Mouse (Mus musculus): Measurements from ENCODE around the gene Zfp936. TPM values are rescaled to one million over a fixed set of nuclear protein-coding genes. Genes with fewer than 3 reads are reported as not detected.
"Not testable (repeated sequence)": the region's sequence is repeated elsewhere in the genome, so short reads cannot be mapped to it uniquely, and the experiment has no call there.

Zfp936 gene
- polyA plus RNA-seq (2015; fragmentation: Nextera tagmentation; extraction: Ambion mirVana), result not detected in 2 replicates

GRCm38 (mm10) chr7:43113929-43114328, at the start of gene Zfp936:
Zfp936 (plus strand) TSS chr7:43114229.
- WGBS, result 81% methylated on average over 10 of the region's 10 CpGs
- not testable (repeated sequence) for H3K27me3 ChIP-seq (ENCODE audit: control insufficient read depth, insufficient read depth, low read length); ATAC-seq (ENCODE audit: low FRiP score, low TSS enrichment); H3K9ac ChIP-seq (ENCODE audit: low read length); H3K27ac ChIP-seq (replicated peaks); H3K4me1 ChIP-seq (replicated peaks; ENCODE audit: control insufficient read depth, insufficient read depth); H3K4me3 ChIP-seq (ENCODE audit: low read depth, low read length); H3K36me3 ChIP-seq (ENCODE audit: control insufficient read depth, insufficient read depth, low read length); H3K4me2 ChIP-seq (replicated peaks; ENCODE audit: low read depth); DNase-seq (ENCODE audit: low spot score); H3K9me3 ChIP-seq (ENCODE audit: control insufficient read depth, low read length)

GRCm38 (mm10) chr7:43077831-43078230, 36.2 kb upstream of the Zfp936 start:
- DNase-seq (ENCODE audit: low spot score), result no peak
- ATAC-seq (ENCODE audit: low FRiP score, low TSS enrichment), result no peak
- WGBS, result 87% methylated on average over 8 of the region's 8 CpGs
- Histone ChIP-seq H3K36me3 (ENCODE audit: control insufficient read depth, insufficient read depth, low read length) (no peaks in the 10 kb centered on the region), H3K4me3 (ENCODE audit: low read depth, low read length) (no peak overlapping the region), H3K9ac (ENCODE audit: low read length) (no peak overlapping the region), H3K27me3 (ENCODE audit: control insufficient read depth, insufficient read depth, low read length) (no peaks in the 10 kb centered on the region), H3K9me3 (ENCODE audit: control insufficient read depth, low read length) (no peaks in the 10 kb centered on the region), H3K4me1 (replicated peaks; ENCODE audit: control insufficient read depth, insufficient read depth) (no peaks in the 10 kb centered on the region), H3K27ac (replicated peaks) (no peak overlapping the region), H3K4me2 (replicated peaks; ENCODE audit: low read depth) (no peak overlapping the region)
- TF ChIP-seq EP300 (optimal IDR thresholded peaks at IDR 0.05) (no peak), CTCF (IDR thresholded peaks at IDR 0.05; ENCODE audit: low read depth) (no peak)

- not testable (repeated sequence) for ATAC-seq (ENCODE audit: low FRiP score, low TSS enrichment); H3K4me1 ChIP-seq (replicated peaks; ENCODE audit: control insufficient read depth, insufficient read depth)
- 91% methylated on average over 13 of the region's 15 CpGs for WGBS
Measured at GRCm38 (mm10) chr7:43128691-43129090, 14.7 kb downstream of the Zfp936 start.

GRCm38 (mm10) chr7:43164121-43164520, 50.1 kb downstream of the Zfp936 start:
- H3K27me3 ChIP-seq (ENCODE audit: control insufficient read depth, insufficient read depth, low read length); H3K36me3 ChIP-seq (ENCODE audit: control insufficient read depth, insufficient read depth, low read length); DNase-seq (ENCODE audit: low spot score); H3K9ac ChIP-seq (ENCODE audit: low read length); H3K4me1 ChIP-seq (replicated peaks; ENCODE audit: control insufficient read depth, insufficient read depth); ATAC-seq (ENCODE audit: low FRiP score, low TSS enrichment); H3K4me3 ChIP-seq (ENCODE audit: low read depth, low read length); H3K9me3 ChIP-seq (ENCODE audit: control insufficient read depth, low read length); H3K4me2 ChIP-seq (replicated peaks; ENCODE audit: low read depth); H3K27ac ChIP-seq (replicated peaks): not testable (repeated sequence)
- WGBS, result 72% methylated on average over 4 of the region's 4 CpGs

More at GRCm38 (mm10) chr7:43128691-43129090, 14.7 kb downstream of the Zfp936 start:
- H3K4me3 ChIP-seq (ENCODE audit: low read depth, low read length); DNase-seq (ENCODE audit: low spot score); H3K9ac ChIP-seq (ENCODE audit: low read length); H3K27me3 ChIP-seq (ENCODE audit: control insufficient read depth, insufficient read depth, low read length); H3K27ac ChIP-seq (replicated peaks); H3K4me2 ChIP-seq (replicated peaks; ENCODE audit: low read depth); H3K9me3 ChIP-seq (ENCODE audit: control insufficient read depth, low read length); H3K36me3 ChIP-seq (ENCODE audit: control insufficient read depth, insufficient read depth, low read length): not testable (repeated sequence)

GRCm38 (mm10) chr7:43167101-43167500, 53.1 kb downstream of the Zfp936 start:
- H3K9me3 ChIP-seq (ENCODE audit: control insufficient read depth, low read length); H3K27ac ChIP-seq (replicated peaks); ATAC-seq (ENCODE audit: low FRiP score, low TSS enrichment); DNase-seq (ENCODE audit: low spot score); H3K4me3 ChIP-seq (ENCODE audit: low read depth, low read length); H3K27me3 ChIP-seq (ENCODE audit: control insufficient read depth, insufficient read depth, low read length); H3K4me2 ChIP-seq (replicated peaks; ENCODE audit: low read depth); H3K9ac ChIP-seq (ENCODE audit: low read length); H3K4me1 ChIP-seq (replicated peaks; ENCODE audit: control insufficient read depth, insufficient read depth); H3K36me3 ChIP-seq (ENCODE audit: control insufficient read depth, insufficient read depth, low read length): not testable (repeated sequence)
- 82% methylated on average over 4 of the region's 4 CpGs for WGBS

- DNase-seq (ENCODE audit: low spot score); H3K9me3 ChIP-seq (ENCODE audit: control insufficient read depth, low read length); H3K4me1 ChIP-seq (replicated peaks; ENCODE audit: control insufficient read depth, insufficient read depth); H3K4me2 ChIP-seq (replicated peaks; ENCODE audit: low read depth); H3K27me3 ChIP-seq (ENCODE audit: control insufficient read depth, insufficient read depth, low read length); ATAC-seq (ENCODE audit: low FRiP score, low TSS enrichment); H3K9ac ChIP-seq (ENCODE audit: low read length); H3K27ac ChIP-seq (replicated peaks); H3K36me3 ChIP-seq (ENCODE audit: control insufficient read depth, insufficient read depth, low read length); H3K4me3 ChIP-seq (ENCODE audit: low read depth, low read length): not testable (repeated sequence)
- WGBS, result 84% methylated on average over 1 of the region's 1 CpGs
Measured at GRCm38 (mm10) chr7:43167811-43168210, 53.8 kb downstream of the Zfp936 start.

GRCm38 (mm10) chr7:43168212-43168611, 54.2 kb downstream of the Zfp936 start:
- H3K9ac ChIP-seq (ENCODE audit: low read length); H3K27ac ChIP-seq (replicated peaks); H3K36me3 ChIP-seq (ENCODE audit: control insufficient read depth, insufficient read depth, low read length); H3K4me2 ChIP-seq (replicated peaks; ENCODE audit: low read depth); DNase-seq (ENCODE audit: low spot score); H3K9me3 ChIP-seq (ENCODE audit: control insufficient read depth, low read length); H3K4me3 ChIP-seq (ENCODE audit: low read depth, low read length); ATAC-seq (ENCODE audit: low FRiP score, low TSS enrichment); H3K4me1 ChIP-seq (replicated peaks; ENCODE audit: control insufficient read depth, insufficient read depth); H3K27me3 ChIP-seq (ENCODE audit: control insufficient read depth, insufficient read depth, low read length): not testable (repeated sequence)
- WGBS, result 29% methylated on average over 1 of the region's 1 CpGs
